Mouse (Mus musculus) cerebellum, adult 2 months (tissue): ENCODE measurements around the gene Rnf144b. TPM values are rescaled to one million over a fixed set of nuclear protein-coding genes. Genes with fewer than 3 reads are reported as not detected.
A peak's percentile ranks its signal among the peaks of the same experiment; 100 is the strongest.

Experiments
- DNase-seq, 2 experiments: peaks; one replicate each; pipeline ENCODE4 v3.0.0; 2021
- H3K27ac ChIP-seq: fragments of 200-500 bp; 2 replicates; pipeline ENCODE4 v1.5.1; 2012; ENCODE audit warnings: low read length, control low read depth, inconsistent platforms; ENCODE audit not compliant: insufficient read depth
- H3K27me3 ChIP-seq: fragments of 200-500 bp; 2 replicates; pipeline ENCODE4 v1.6.1; 2012; ENCODE audit warnings: inconsistent platforms, mild to moderate bottlenecking, low read length, moderate library complexity; ENCODE audit not compliant: control insufficient read depth, insufficient read depth
- H3K4me1 ChIP-seq: fragments of 200-500 bp; 2 replicates; pipeline ENCODE4 v1.6.1; 2011; ENCODE audit warnings: low read length; ENCODE audit not compliant: control insufficient read depth, insufficient read depth
- H3K4me3 ChIP-seq: fragments of 200-500 bp; replicated peaks from 2 replicates; pipeline ENCODE3; 2011; ENCODE audit warnings: mild to moderate bottlenecking, low read depth, low read length, control low read depth; ENCODE audit not compliant: insufficient read depth
- CTCF ChIP-seq: fragments of 200-500 bp; IDR thresholded peaks from 2 replicates; pipeline ENCODE4 v1.5.1; 2011; ENCODE audit warnings: low read depth, mild to moderate bottlenecking, control low read depth, low read length, moderate library complexity, borderline replicate concordance; ENCODE audit not compliant: insufficient read depth
- POLR2A ChIP-seq: fragments of 200-500 bp; IDR thresholded peaks from 2 replicates; pipeline ENCODE4 v1.6.1; 2011; ENCODE audit warnings: low read length, control low read depth, borderline replicate concordance; ENCODE audit not compliant: insufficient read depth
- WGBS: fragments of 180-500 bp; shearing (Covaris S2); methylation state at CpG from one replicate; pipeline ENCODE4 v1.1.7; 2018; 5-methylcytosine and 5-hydroxymethylcytosine counted together
- polyA plus RNA-seq: library from polyadenylated mRNA; depleted of rRNA; stranded (reverse); fragments of >200 nt; gene quantifications from 2 replicates; pipeline ENCODE4 v1.2.3, GENCODE M21; 2012; rRNA removed

Rnf144b gene
- polyA plus RNA-seq = 8.5 and 8.9 TPM in 2 replicates

GRCm38 (mm10) chr13:47122537-47123430 is at the start of gene Rnf144b:
Gene Rnf144b, plus strand, starts transcription at chr13:47122656.
- no peaks in the 10 kb centered on the region for H3K27me3 ChIP-seq
- 5% methylated on average over 55 of the region's 55 CpGs for WGBS
- H3K27ac ChIP-seq = no peak within 1 kb of the TSS

DNA sequence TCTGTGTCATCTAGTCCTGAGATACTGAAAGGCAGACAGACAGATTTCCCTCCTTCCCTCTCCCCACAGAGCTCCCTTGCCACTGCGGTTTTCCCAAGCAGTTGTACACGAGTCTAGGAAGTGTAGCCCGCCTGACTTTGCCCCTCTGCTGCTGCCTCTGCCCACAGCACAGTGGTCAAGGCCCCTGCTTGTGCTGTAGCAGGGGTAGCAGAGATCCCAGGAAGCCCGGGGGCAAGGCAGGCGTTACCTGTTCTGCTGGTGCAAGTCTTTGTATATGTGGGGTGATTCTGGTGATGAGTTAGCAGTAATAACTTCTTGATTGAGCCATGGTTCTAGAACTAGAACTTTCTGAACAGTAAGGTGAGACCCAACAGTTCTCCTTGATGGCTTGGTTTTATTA is 46.3 kb upstream of the Rnf144b start:
- H3K27me3 ChIP-seq = no peaks in the 10 kb centered on the region
- H3K27ac ChIP-seq = no peak overlapping the region
- no peak for TF ChIP-seq POLR2A
- no peak for TF ChIP-seq CTCF
- 81% methylated on average over 5 of the region's 5 CpGs for WGBS
- no peak overlapping the region for H3K4me3 ChIP-seq
- no peak for DNase-seq
- H3K4me1 ChIP-seq = no peaks in the 10 kb centered on the region

More at GRCm38 (mm10) chr13:47122537-47123430, at the start of gene Rnf144b:
- DNase-seq = peak; percentile 28 to 38
- peak within 1 kb of the TSS; percentile 49 for H3K4me3 ChIP-seq
- TF ChIP-seq POLR2A (no peak), CTCF (no peak)
- no peaks in the 10 kb centered on the region for H3K4me1 ChIP-seq

DNA sequence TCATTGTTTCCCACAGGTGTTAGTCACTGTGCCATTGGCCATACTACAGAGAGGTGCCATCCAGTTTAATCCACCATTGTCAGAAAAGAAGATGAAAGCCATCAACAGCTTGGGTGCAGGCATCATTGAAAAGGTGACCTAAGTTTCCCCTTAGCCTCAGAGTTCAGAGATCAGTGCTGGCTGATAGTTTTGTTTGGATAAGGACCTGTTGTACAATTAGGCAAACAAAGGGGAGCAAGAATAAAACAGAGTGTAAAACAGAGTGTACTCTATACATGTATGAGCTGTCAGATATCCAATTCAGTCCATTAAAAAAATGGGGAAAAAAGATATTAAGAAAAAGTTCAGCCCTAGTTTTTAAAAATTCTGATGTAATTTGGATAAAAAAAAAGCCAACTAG is 45.1 kb upstream of the Rnf144b start:
- DNase-seq = no peak

GRCm38 (mm10) chr13:47078799-47079198 is 43.7 kb upstream of the Rnf144b start:
- Histone ChIP-seq H3K27ac (no peak overlapping the region), H3K4me1 (no peaks in the 10 kb centered on the region), H3K4me3 (no peak overlapping the region), H3K27me3 (no peaks in the 10 kb centered on the region)
- no peak for TF ChIP-seq POLR2A
- TF ChIP-seq CTCF = no peak
- WGBS = 66% methylated on average over 5 of the region's 5 CpGs
- no peak for DNase-seq

More for the DNA sequence above, 45.1 kb upstream of the Rnf144b start:
- no peak for TF ChIP-seq POLR2A
- H3K27me3 ChIP-seq = no peaks in the 10 kb centered on the region
- H3K4me3 ChIP-seq = no peak overlapping the region
- H3K27ac ChIP-seq = no peak overlapping the region
- H3K4me1 ChIP-seq = no peaks in the 10 kb centered on the region

- Histone ChIP-seq H3K27ac (no peak overlapping the region), H3K27me3 (no peaks in the 10 kb centered on the region), H3K4me1 (no peaks in the 10 kb centered on the region), H3K4me3 (no peak overlapping the region)
- WGBS = 85% methylated on average over 4 of the region's 4 CpGs
- TF ChIP-seq CTCF (peak; percentile 28; the same call in 1 of the 2 replicates), POLR2A (no peak)
- DNase-seq = no peak
Measured at GRCm38 (mm10) chr13:47080905-47081505, 41.5 kb upstream of the Rnf144b start.

GRCm38 (mm10) chr13:47088433-47088832 is 34.0 kb upstream of the Rnf144b start:
- TF ChIP-seq CTCF (no peak), POLR2A (no peak)
- Histone ChIP-seq H3K27ac (no peak overlapping the region), H3K4me1 (no peaks in the 10 kb centered on the region), H3K4me3 (no peak overlapping the region), H3K27me3 (no peaks in the 10 kb centered on the region)
- no peak for DNase-seq
- 89% methylated on average over 1 of the region's 1 CpGs for WGBS

GRCm38 (mm10) chr13:47089271-47089670 is 33.2 kb upstream of the Rnf144b start:
- DNase-seq = no peak
- no peaks in the 10 kb centered on the region for H3K27me3 ChIP-seq
- 64% methylated on average over 2 of the region's 2 CpGs for WGBS
- no peak overlapping the region for H3K4me3 ChIP-seq
- TF ChIP-seq CTCF (no peak), POLR2A (no peak)
- no peak overlapping the region for H3K27ac ChIP-seq
- H3K4me1 ChIP-seq = no peaks in the 10 kb centered on the region

DNA sequence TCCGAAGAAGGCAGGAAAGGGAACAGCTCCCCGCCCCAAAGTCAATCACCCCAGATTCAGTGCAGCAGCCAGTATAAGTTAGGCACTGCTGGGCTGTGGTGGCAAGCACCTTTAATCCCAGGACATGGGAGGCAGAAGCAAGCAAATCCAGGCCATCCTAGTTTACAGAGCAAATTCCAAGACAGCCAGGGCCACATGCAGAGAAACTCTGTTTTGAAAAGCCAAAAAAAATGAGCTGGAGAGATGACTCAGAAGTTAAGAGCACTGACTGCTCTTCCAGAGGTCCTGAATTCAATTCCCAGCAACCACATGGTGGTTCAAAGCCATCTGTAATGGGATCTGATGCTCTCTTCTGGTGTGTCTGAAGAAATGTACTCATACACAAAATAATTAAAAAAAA is 28.7 kb upstream of the Rnf144b start:
- WGBS = 89% methylated on average over 2 of the region's 2 CpGs
- TF ChIP-seq POLR2A = no peak
- TF ChIP-seq CTCF = no peak
- no peak overlapping the region for H3K27ac ChIP-seq
- H3K4me3 ChIP-seq = no peak overlapping the region
- DNase-seq = no peak
- no peaks in the 10 kb centered on the region for H3K4me1 ChIP-seq
- no peaks in the 10 kb centered on the region for H3K27me3 ChIP-seq
